Mouse (Mus musculus) MEL (cell line): Measurements from ENCODE around the gene Smarcd1. TPM values are rescaled to one million over a fixed set of nuclear protein-coding genes. Genes with fewer than 3 reads are reported as not detected.

ENCODE experiments used
- DNase-seq: peaks from one replicate; pipeline ENCODE4 v3.0.0; 2011; ENCODE audit warnings: low read depth, low spot score
- H3K27ac ChIP-seq: 2 replicates; pipeline ENCODE4 v1.5.1; 2012; ENCODE audit warnings: low read depth, mild to moderate bottlenecking, control low read depth, low read length, moderate library complexity; ENCODE audit not compliant: control insufficient read depth
- H3K27me3 ChIP-seq, 2 experiments: fragments of 150-350 bp in 1 of 2; sonication (generic) in 1 of 2; 2 replicates each; pipeline ENCODE4 v1.6.1; 2012; ENCODE audit warnings: low read length in 2 of 2, mild to moderate bottlenecking in 2 of 2, improper control_type of control experiment in 1 of 2, moderate library complexity in 1 of 2; ENCODE audit not compliant: insufficient read depth in 2 of 2, control insufficient read depth in 1 of 2
- H3K36me3 ChIP-seq, 2 experiments: 2 replicates each; pipeline ENCODE4 v1.6.1; 2012 to 2014; ENCODE audit warnings: low read length in 2 of 2, improper control_type of control experiment in 1 of 2, inconsistent platforms in 1 of 2, mild to moderate bottlenecking in 1 of 2; ENCODE audit not compliant: insufficient read depth in 2 of 2, control insufficient read depth in 1 of 2
- H3K4me1 ChIP-seq, 2 experiments: fragments of 150-350 bp in 1 of 2; sonication (generic) in 1 of 2; 2 replicates each; pipeline ENCODE4 v1.6.1; 2012; ENCODE audit warnings: low read length in 2 of 2, improper control_type of control experiment in 1 of 2, mild to moderate bottlenecking in 1 of 2; ENCODE audit not compliant: insufficient read depth in 2 of 2, control insufficient read depth in 1 of 2
- H3K4me3 ChIP-seq, 2 experiments: fragments of 150-350 bp in 1 of 2; sonication (generic) in 1 of 2; 2 replicates each; pipeline ENCODE4 v1.5.1; 2012; ENCODE audit warnings: low read depth in 2 of 2, low read length in 2 of 2, mild to moderate bottlenecking in 2 of 2, moderate library complexity in 2 of 2, control low read depth in 1 of 2, improper control_type of control experiment in 1 of 2; ENCODE audit not compliant: control insufficient read depth in 1 of 2, insufficient read depth in 1 of 2
- H3K79me2 ChIP-seq: 2 replicates; pipeline ENCODE4 v1.6.1; 2012; ENCODE audit warnings: mild to moderate bottlenecking, low read length, moderate library complexity; ENCODE audit not compliant: control insufficient read depth, poor library complexity, insufficient read depth
- H3K9ac ChIP-seq: 2 replicates; pipeline ENCODE4 v1.6.1; 2012; ENCODE audit warnings: low read depth, mild to moderate bottlenecking, control low read depth, low read length, moderate library complexity; ENCODE audit not compliant: control insufficient read depth, poor library complexity, severe bottlenecking
- H3K9me3 ChIP-seq: fragments of 150-350 bp; sonication (generic); replicated peaks from 2 replicates; pipeline ENCODE4 v1.6.1; 2012; ENCODE audit warnings: mild to moderate bottlenecking, low read length, improper control_type of control experiment, moderate library complexity; ENCODE audit not compliant: insufficient read depth
- ETS1 ChIP-seq: IDR thresholded peaks from 2 replicates; pipeline ENCODE4 v1.6.1; 2012; ENCODE audit warnings: low read depth, mild to moderate bottlenecking, inconsistent platforms, low read length, improper control_type of control experiment, moderate library complexity
- JUND ChIP-seq: IDR thresholded peaks from 2 replicates; pipeline ENCODE4 v1.6.1; 2011; ENCODE audit warnings: low read depth, mild to moderate bottlenecking, improper control_type of control experiment, low read length
- KAT2A ChIP-seq: conservative IDR thresholded peaks from 2 replicates; pipeline ENCODE4 v1.6.1; 2012; ENCODE audit warnings: low read depth, low read length, improper control_type of control experiment, inconsistent platforms
- MAFK ChIP-seq: IDR thresholded peaks from 2 replicates; pipeline ENCODE4 v1.6.1; 2011; ENCODE audit warnings: low read depth, mild to moderate bottlenecking, low read length, improper control_type of control experiment, borderline replicate concordance
- MYB ChIP-seq: IDR thresholded peaks from 2 replicates; pipeline ENCODE4 v1.6.1; 2011; ENCODE audit warnings: mild to moderate bottlenecking, low read depth, low read length, improper control_type of control experiment
- POLR2AphosphoS2 ChIP-seq: IDR thresholded peaks from 2 replicates; pipeline ENCODE4 v1.6.1; 2011; ENCODE audit warnings: low read length, improper control_type of control experiment
- POLR2AphosphoS5 ChIP-seq: IDR thresholded peaks from 2 replicates; pipeline ENCODE4 v1.6.1; 2012; ENCODE audit warnings: low read depth, borderline replicate concordance, mild to moderate bottlenecking, inconsistent platforms, low read length, moderate library complexity, mixed read lengths
- RAD21 ChIP-seq: IDR thresholded peaks from 2 replicates; pipeline ENCODE4 v1.6.1; 2011; ENCODE audit warnings: mild to moderate bottlenecking, low read depth, low read length, improper control_type of control experiment
- RCOR1 ChIP-seq: IDR thresholded peaks from 2 replicates; pipeline ENCODE4 v1.6.1; 2012; ENCODE audit warnings: low read depth, mild to moderate bottlenecking, inconsistent platforms, low read length, improper control_type of control experiment
- SIN3A ChIP-seq: IDR thresholded peaks from 2 replicates; pipeline ENCODE4 v1.6.1; 2012; ENCODE audit warnings: low read length, improper control_type of control experiment, inconsistent platforms
- SMC3 ChIP-seq: IDR thresholded peaks from 2 replicates; pipeline ENCODE4 v1.6.1; 2011; ENCODE audit warnings: low read depth, low read length, improper control_type of control experiment
- TCF12 ChIP-seq: IDR thresholded peaks from 2 replicates; pipeline ENCODE4 v1.6.1; 2014; ENCODE audit warnings: low read depth, mild to moderate bottlenecking, inconsistent platforms, low read length, improper control_type of control experiment, moderate library complexity
- USF2 ChIP-seq, 2 experiments: IDR thresholded peaks; 2 replicates each; pipeline ENCODE4 v1.6.1; 2011 to 2012; ENCODE audit warnings: improper control_type of control experiment in 2 of 2, low read length in 2 of 2, borderline replicate concordance in 1 of 2, inconsistent platforms in 1 of 2, low read depth in 1 of 2, mild to moderate bottlenecking in 1 of 2; ENCODE audit not compliant: insufficient read depth in 1 of 2
- ZC3H11A ChIP-seq: IDR thresholded peaks from 2 replicates; pipeline ENCODE4 v1.6.1; 2012; ENCODE audit warnings: low read depth, mild to moderate bottlenecking, inconsistent platforms, low read length, improper control_type of control experiment
- polyA plus RNA-seq, 2 experiments: library from polyadenylated mRNA; stranded (reverse) in 1 of 2; unstranded in 1 of 2; fragments of >175 nt in 1 of 2; fragments of >200 nt in 1 of 2; gene quantifications; 2 replicates each; pipeline versions ENCODE4 v1.2.1 to v1.2.4; 2012; ENCODE audit warnings: low replicate concordance in 2 of 2, low read depth in 1 of 2; ENCODE audit not compliant: insufficient read length in 2 of 2, insufficient read depth in 1 of 2, missing spikeins in 1 of 2
- total RNA-seq: library from RNA; depleted of rRNA; stranded (reverse); fragments of 300-350 nt; gene quantifications from 2 replicates; pipeline ENCODE4 v1.2.3, GENCODE M21; 2012

The Smarcd1 gene
- total and polyA plus RNA-seq, 3 experiments, result 20.1 to 247 (median 72.5) TPM

- H3K9ac ChIP-seq, result no peak overlapping the region
- no peak overlapping the region for H3K27ac ChIP-seq
- no peaks in the 10 kb centered on the region for H3K79me2 ChIP-seq
- H3K27me3 ChIP-seq, result peaks cover 4 to 6% of the 10 kb centered on the region in 2 experiments; a peak in 3 of 4 replicates
- no peak overlapping the region for H3K4me3 ChIP-seq
- no peaks in the 10 kb centered on the region for H3K36me3 ChIP-seq
- no peaks in the 10 kb centered on the region for H3K9me3 ChIP-seq
- no peak for TF ChIP-seq MYB
- no peak for TF ChIP-seq RAD21
- no peak for TF ChIP-seq ETS1
- TF ChIP-seq POLR2AphosphoS5, result no peak
- no peak for TF ChIP-seq SIN3A
- no peak for TF ChIP-seq POLR2AphosphoS2
- TF ChIP-seq SMC3, result no peak
- TF ChIP-seq MAFK, result no peak
- no peak for TF ChIP-seq USF2 (IDR thresholded peaks at IDR 0.05; ENCODE audit: borderline replicate concordance in 1 of 2, insufficient read depth in 1 of 2, low read depth in 1 of 2, low read length in 2 of 2)
- TF ChIP-seq TCF12, result no peak
- peaks cover 0 to 1% of the 10 kb centered on the region in 2 experiments; a peak in 1 of 4 replicates for H3K4me1 ChIP-seq
- DNase-seq, result no peak
These were observed 30.8 kb upstream of the Smarcd1 start for GRCm38 (mm10) chr15:99670964-99671670.

- Histone ChIP-seq H3K27ac (no peak overlapping the region), H3K4me1 (no peaks in the 10 kb centered on the region), H3K9me3 (no peaks in the 10 kb centered on the region), H3K36me3 (no peaks in the 10 kb centered on the region), H3K27me3 (peaks cover 4 to 6% of the 10 kb centered on the region in 2 experiments; a peak in 3 of 4 replicates), H3K9ac (no peak overlapping the region), H3K4me3 (no peak overlapping the region), H3K79me2 (no peaks in the 10 kb centered on the region)
- DNase-seq, result no peak
- TF ChIP-seq JUND, result no peak
- no peak for TF ChIP-seq ETS1
- no peak for TF ChIP-seq RCOR1
- TF ChIP-seq ZC3H11A, result no peak
- TF ChIP-seq POLR2AphosphoS2, result no peak
- TF ChIP-seq MAFK, result no peak
These were observed 30.1 kb upstream of the Smarcd1 start for GRCm38 (mm10) chr15:99671783-99672182.

GRCm38 (mm10) chr15:99674866-99675265 is 27.1 kb upstream of the Smarcd1 start:
- TF ChIP-seq MYB (no peak), USF2 (IDR thresholded peaks at IDR 0.05; ENCODE audit: borderline replicate concordance in 1 of 2, insufficient read depth in 1 of 2, low read depth in 1 of 2, low read length in 2 of 2) (no peak), KAT2A (no peak), ETS1 (no peak)
- peaks cover 0 to 6% of the 10 kb centered on the region in 2 experiments; a peak in 1 of 4 replicates for H3K4me1 ChIP-seq
- no peak overlapping the region for H3K27ac ChIP-seq
- no peaks in the 10 kb centered on the region for H3K9me3 ChIP-seq
- H3K79me2 ChIP-seq, result no peaks in the 10 kb centered on the region
- H3K36me3 ChIP-seq, result no peaks in the 10 kb centered on the region
- no peak for DNase-seq
- H3K27me3 ChIP-seq, result peaks cover 4 to 6% of the 10 kb centered on the region in 2 experiments; a peak in 3 of 4 replicates
- no peak overlapping the region for H3K4me3 ChIP-seq
- no peak overlapping the region for H3K9ac ChIP-seq
